Mouse (Mus musculus) CH12.LX (cell line): ENCODE data around the gene Napsa. TPM values are rescaled to one million over a fixed set of nuclear protein-coding genes. Genes with fewer than 3 reads are reported as not detected.

ENCODE experiments used
- DNase-seq: peaks from one replicate; pipeline ENCODE4 v3.0.0-alpha.2; 2013; ENCODE audit errors: extremely low read depth
- H3K27ac ChIP-seq: 2 replicates; pipeline ENCODE4 v1.5.1; 2012; ENCODE audit warnings: low read depth, mild to moderate bottlenecking, control low read depth, moderate library complexity; ENCODE audit not compliant: insufficient read depth
- H3K27me3 ChIP-seq: replicated peaks from 2 replicates; pipeline ENCODE3; 2012; ENCODE audit warnings: inconsistent platforms
- H3K36me3 ChIP-seq, 2 experiments: replicated peaks in 1 of 2; 2 replicates each; pipeline versions ENCODE3 to v1.6.1; 2012; ENCODE audit warnings: inconsistent platforms in 1 of 2, low read length in 1 of 2, mild to moderate bottlenecking in 1 of 2, mixed read lengths in 1 of 2, moderate library complexity in 1 of 2; ENCODE audit not compliant: control insufficient read depth in 1 of 2, insufficient read depth in 1 of 2
- H3K4me1 ChIP-seq, 2 experiments: 2 replicates each; pipeline ENCODE4 v1.6.1; 2012; ENCODE audit warnings: inconsistent platforms in 1 of 2, moderate library complexity in 1 of 2; ENCODE audit not compliant: insufficient read depth in 2 of 2, control insufficient read depth in 1 of 2
- H3K4me2 ChIP-seq: 2 replicates; pipeline ENCODE4 v1.6.1; 2012; ENCODE audit warnings: low read depth, mild to moderate bottlenecking, control low read depth; ENCODE audit not compliant: poor library complexity, insufficient read depth, severe bottlenecking
- H3K4me3 ChIP-seq, 3 experiments: fragments of 150-350 bp in 1 of 3; sonication (generic) in 1 of 3; replicated peaks in 1 of 3; 2 replicates each; pipeline versions ENCODE3 to v1.5.1; 2011 to 2012; ENCODE audit warnings: low read depth in 2 of 3, low read length in 2 of 3, mild to moderate bottlenecking in 2 of 3, moderate library complexity in 2 of 3, control low read depth in 1 of 3, improper control_type of control experiment in 1 of 3, inconsistent platforms in 1 of 3, mixed read lengths in 1 of 3; ENCODE audit not compliant: poor library complexity in 1 of 3
- H3K79me2 ChIP-seq: replicated peaks from 2 replicates; pipeline ENCODE4 v1.6.1; 2012; ENCODE audit warnings: mild to moderate bottlenecking, moderate library complexity; ENCODE audit not compliant: control insufficient read depth, poor library complexity, insufficient read depth, severe bottlenecking; ENCODE audit errors: extremely low read depth
- H3K9ac ChIP-seq: 2 replicates; pipeline ENCODE4 v1.6.1; 2012; ENCODE audit warnings: low read depth, mild to moderate bottlenecking, control low read depth, moderate library complexity; ENCODE audit not compliant: insufficient read depth
- H3K9me3 ChIP-seq: replicated peaks from 2 replicates; pipeline ENCODE3; 2012; ENCODE audit warnings: low read length, inconsistent platforms, mixed read lengths
- CHD1 ChIP-seq: IDR thresholded peaks from 2 replicates; pipeline ENCODE4 v1.6.1; 2012; ENCODE audit warnings: low read depth, low read length, improper control_type of control experiment, inconsistent platforms
- E2F4 ChIP-seq: IDR thresholded peaks from 2 replicates; pipeline ENCODE4 v1.6.1; 2011; ENCODE audit warnings: low read depth, low read length, improper control_type of control experiment; ENCODE audit not compliant: insufficient replicate concordance
- ELF1 ChIP-seq: IDR thresholded peaks from 2 replicates; pipeline ENCODE4 v1.6.1; 2014; ENCODE audit warnings: low read depth, mild to moderate bottlenecking, inconsistent platforms, low read length, improper control_type of control experiment
- GABPA ChIP-seq: IDR thresholded peaks from 2 replicates; pipeline ENCODE4 v1.6.1; 2012; ENCODE audit warnings: low read depth, low read length, improper control_type of control experiment, inconsistent platforms; ENCODE audit not compliant: insufficient replicate concordance
- JUND ChIP-seq: conservative IDR thresholded peaks from 2 replicates; pipeline ENCODE4 v1.6.1; 2011; ENCODE audit warnings: low read depth, low read length, improper control_type of control experiment
- MAFK ChIP-seq: IDR thresholded peaks from 2 replicates; pipeline ENCODE4 v1.6.1; 2011; ENCODE audit warnings: low read length, improper control_type of control experiment; ENCODE audit not compliant: insufficient replicate concordance
- MAX ChIP-seq: IDR thresholded peaks from 2 replicates; pipeline ENCODE4 v1.6.1; 2011; ENCODE audit warnings: low read length, improper control_type of control experiment
- MAZ ChIP-seq: IDR thresholded peaks from 2 replicates; pipeline ENCODE4 v1.6.1; 2012; ENCODE audit warnings: low read depth, mild to moderate bottlenecking, inconsistent platforms, low read length, improper control_type of control experiment, moderate library complexity
- NELFE ChIP-seq: IDR thresholded peaks from 2 replicates; pipeline ENCODE4 v1.6.1; 2011; ENCODE audit warnings: low read depth, low read length, improper control_type of control experiment
- PAX5 ChIP-seq: IDR thresholded peaks from 2 replicates; pipeline ENCODE4 v1.6.1; 2012; ENCODE audit warnings: low read length, inconsistent platforms, mixed read lengths
- POLR2AphosphoS2 ChIP-seq: IDR thresholded peaks from 2 replicates; pipeline ENCODE4 v1.6.1; 2011; ENCODE audit warnings: low read depth, low read length, improper control_type of control experiment
- SIN3A ChIP-seq: IDR thresholded peaks from 2 replicates; pipeline ENCODE4 v1.6.1; 2012; ENCODE audit warnings: low read length, improper control_type of control experiment, inconsistent platforms
- SMC3 ChIP-seq: IDR thresholded peaks from 2 replicates; pipeline ENCODE4 v1.6.1; 2011; ENCODE audit warnings: low read depth, low read length, improper control_type of control experiment
- TBP ChIP-seq: conservative IDR thresholded peaks from 2 replicates; pipeline ENCODE4 v1.6.1; 2011; ENCODE audit warnings: low read depth, low read length, improper control_type of control experiment
- TCF12 ChIP-seq: IDR thresholded peaks from 2 replicates; pipeline ENCODE4 v1.6.1; 2014; ENCODE audit warnings: low read depth, mild to moderate bottlenecking, inconsistent platforms, low read length, improper control_type of control experiment
- UBTF ChIP-seq: IDR thresholded peaks from 2 replicates; pipeline ENCODE4 v1.6.1; 2012; ENCODE audit warnings: low read depth, mild to moderate bottlenecking, inconsistent platforms, low read length, improper control_type of control experiment, moderate library complexity
- USF2 ChIP-seq: conservative IDR thresholded peaks from 2 replicates; pipeline ENCODE4 v1.6.1; 2011; ENCODE audit warnings: low read depth, low read length, improper control_type of control experiment
- ZC3H11A ChIP-seq: IDR thresholded peaks from 2 replicates; pipeline ENCODE4 v1.6.1; 2012; ENCODE audit warnings: low read depth, mild to moderate bottlenecking, inconsistent platforms, low read length, improper control_type of control experiment
- ZKSCAN1 ChIP-seq: IDR thresholded peaks from 2 replicates; pipeline ENCODE4 v1.6.1; 2012; ENCODE audit warnings: low read depth, inconsistent platforms, low read length, improper control_type of control experiment, borderline replicate concordance
- ZMIZ1 ChIP-seq: IDR thresholded peaks from 2 replicates; pipeline ENCODE4 v1.6.1; 2012; ENCODE audit warnings: low read depth, mild to moderate bottlenecking, inconsistent platforms, low read length, improper control_type of control experiment
- dilution Hi-C: fragments of 300-500 bp; cut with MboI; formaldehyde crosslinking; loops from 2 replicates; pipeline ENCODE4 v1.14.3; 2020; ENCODE audit warnings: low sequenced_read_pairs; ENCODE audit not compliant: extremely low pct_unique_long_range_greater_than_20kb, extremely low pct_ligation_motif_present
- in situ Hi-C: fragments of 300-500 bp; cut with MboI; formaldehyde crosslinking; loops from 3 replicates; pipeline ENCODE4 v1.14.3; 2019; ENCODE audit warnings: low sequenced_read_pairs, low pct_ligation_motif_present, low pct_unique_long_range_greater_than_20kb, mixed read lengths
- polyA plus RNA-seq: library from polyadenylated mRNA; unstranded; fragments of >175 nt; gene quantifications from 2 replicates; pipeline ENCODE4 v1.2.1, GENCODE M21; 2012; ENCODE audit warnings: low read depth; ENCODE audit not compliant: insufficient read length
- total RNA-seq, 2 experiments: library from RNA; depleted of rRNA; stranded (reverse); fragments of 300-350 nt in 1 of 2; fragments of >200 nt in 1 of 2; gene quantifications; 2 replicates each; pipeline ENCODE4 v1.2.3; 2012 to 2014

Gene Napsa
- total and polyA plus RNA-seq, 3 experiments: 175 to 253 (median 194) TPM

- TF ChIP-seq MAX (no peak), ELF1 (no peak), MAZ (no peak), JUND (no peak), PAX5 (no peak), TBP (no peak), SIN3A (no peak)
- in situ Hi-C loops: no loop called here
- dilution Hi-C loops: no loop called here
These were observed 54.8 kb downstream of the Napsa start for GRCm38 (mm10) chr7:44626966-44627365.

GRCm38 (mm10) chr7:44628402-44629034, 56.3 kb downstream of the Napsa start:
- Histone ChIP-seq H3K27ac (no peak overlapping the region), H3K9me3 (no peaks in the 10 kb centered on the region), H3K4me3 (no peak overlapping the region), H3K79me2 (no peaks in the 10 kb centered on the region), H3K27me3 (peaks cover 5% of the 10 kb centered on the region), H3K36me3 (no peaks in the 10 kb centered on the region), H3K4me2 (no peak overlapping the region), H3K4me1 (peaks cover 11 to 17% of the 10 kb centered on the region in 2 experiments), H3K9ac (no peak overlapping the region)
- in situ Hi-C loops: no loop called here
- dilution Hi-C loops: no loop called here
- DNase-seq: no peak
- TF ChIP-seq USF2: no peak
- TF ChIP-seq PAX5: no peak
- no peak for TF ChIP-seq CHD1
- TF ChIP-seq ZC3H11A: no peak
- no peak for TF ChIP-seq POLR2AphosphoS2
- TF ChIP-seq TBP: no peak
- no peak for TF ChIP-seq MAFK
- TF ChIP-seq GABPA: no peak
- TF ChIP-seq NELFE: no peak
- TF ChIP-seq SMC3: no peak
- no peak for TF ChIP-seq TCF12
- TF ChIP-seq E2F4: no peak
- no peak for TF ChIP-seq UBTF
- TF ChIP-seq ZMIZ1: no peak
- TF ChIP-seq ZKSCAN1: no peak

More at GRCm38 (mm10) chr7:44626966-44627365, 54.8 kb downstream of the Napsa start:
- H3K4me3 ChIP-seq: no peak overlapping the region
- H3K9me3 ChIP-seq: peaks cover 6% of the 10 kb centered on the region
- no peak overlapping the region for H3K4me2 ChIP-seq
- H3K27ac ChIP-seq: no peak overlapping the region
- DNase-seq: no peak
- no peaks in the 10 kb centered on the region for H3K79me2 ChIP-seq
- no peak overlapping the region for H3K9ac ChIP-seq
- H3K4me1 ChIP-seq: peaks cover 11 to 17% of the 10 kb centered on the region in 2 experiments
- peaks cover 5% of the 10 kb centered on the region for H3K27me3 ChIP-seq
- H3K36me3 ChIP-seq: no peaks in the 10 kb centered on the region
